Mouse (Mus musculus) brain, embryonic 14.5 days (tissue): ENCODE measurements around the gene Abcb9.

Experiments
- CTCF ChIP-seq: fragments of 200-500 bp; IDR thresholded peaks from 2 replicates; pipeline ENCODE4 v1.5.1; 2012; ENCODE audit warnings: inconsistent platforms, mild to moderate bottlenecking, moderate library complexity, borderline replicate concordance; ENCODE audit not compliant: insufficient read depth, insufficient read length; ENCODE audit errors: extremely low read depth
- POLR2A ChIP-seq: fragments of 200-500 bp; IDR thresholded peaks from 2 replicates; pipeline ENCODE4 v1.6.1; 2012; ENCODE audit warnings: mild to moderate bottlenecking, inconsistent platforms, borderline replicate concordance; ENCODE audit not compliant: poor library complexity, insufficient read depth, insufficient read length, severe bottlenecking; ENCODE audit errors: extremely low read depth

DNA sequence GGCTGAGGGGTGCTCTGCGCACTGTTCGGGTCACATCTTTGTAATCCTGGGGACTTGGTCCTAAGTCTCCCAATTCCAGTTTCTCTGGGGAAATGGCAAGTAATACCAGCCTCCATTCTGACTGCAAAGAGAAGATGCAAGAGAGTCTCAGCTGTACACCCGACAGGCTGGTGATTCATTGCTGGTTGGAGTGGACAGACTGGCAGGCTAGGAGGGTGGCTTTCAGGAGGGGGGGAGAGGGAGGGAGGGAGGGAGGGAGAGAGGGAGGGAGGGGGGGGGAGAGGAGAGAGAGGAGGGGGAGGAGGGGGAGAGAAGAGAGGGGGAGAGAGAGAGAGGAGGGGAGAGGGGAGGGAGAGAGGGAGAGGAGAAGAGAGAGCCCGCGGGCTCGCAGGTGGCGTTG is 19.9 kb upstream of the Abcb9 start:
- TF ChIP-seq POLR2A (no peak), CTCF (no peak)
